Mouse (Mus musculus) right cerebral cortex, postnatal 14 days (tissue): ENCODE measurements around the gene Scgb1b20.
"Not testable (repeated sequence)": the region's sequence is repeated elsewhere in the genome, so short reads cannot be mapped to it uniquely, and the experiment has no call there.

Experiments used
- DNase-seq: peaks from one replicate; pipeline ENCODE4 v3.0.0; 2022

The Scgb1b20 gene

GRCm38 (mm10) chr7:33372934-33373333, at the start of gene Scgb1b20:
Gene Scgb1b20, plus strand, starts transcription at chr7:33373234.
- DNase-seq = not testable (repeated sequence)

- DNase-seq = not testable (repeated sequence)
Measured at GRCm38 (mm10) chr7:33366222-33366621, 6.8 kb upstream of the Scgb1b20 start, which contains the start of gene Scgb2b20. Gene Scgb2b20, minus strand, starts transcription at chr7:33366322.

- DNase-seq = not testable (repeated sequence)
Measured at GRCm38 (mm10) chr7:33399749-33400148, 26.7 kb downstream of the Scgb1b20 start.

DNA sequence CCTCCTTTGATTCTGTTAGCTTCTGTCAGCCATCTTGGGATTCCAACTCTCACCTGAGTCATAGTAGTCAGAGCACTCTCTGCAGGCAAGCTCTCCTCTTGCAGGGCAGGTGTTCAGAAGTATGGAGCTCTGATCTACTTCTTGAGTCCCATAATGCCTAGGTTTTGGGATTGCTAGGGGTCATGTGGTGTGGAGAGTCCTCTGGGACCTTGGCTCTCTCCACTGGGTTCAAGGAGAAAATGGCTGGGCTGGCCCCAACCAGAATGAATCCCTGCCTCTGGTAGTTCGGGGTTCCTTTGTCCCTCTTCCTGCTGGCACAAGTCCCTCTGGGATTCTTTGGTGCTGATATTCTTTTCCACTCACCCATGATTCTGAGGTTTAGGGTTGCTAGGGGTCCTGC, 28.6 kb downstream of the Scgb1b20 start:
- DNase-seq = no peak

GRCm38 (mm10) chr7:33409681-33410080, 36.6 kb downstream of the Scgb1b20 start:
- DNase-seq = not testable (repeated sequence)
